Mouse (Mus musculus) spleen, adult 10 weeks (tissue): ENCODE measurements around the gene Zfp946. TPM values are rescaled to one million over a fixed set of nuclear protein-coding genes. Genes with fewer than 3 reads are reported as not detected.

ENCODE experiments used
- polyA plus RNA-seq: library from polyadenylated mRNA; stranded (reverse); fragments of 350-450 nt; fragmentation: Illumina TruSeq; extraction: RNeasy Lipid Tissue Mini Kit (QIAGEN cat#74804); gene quantifications from one replicate; pipeline ENCODE4 v1.2.3, GENCODE M21; 2015; ENCODE audit warnings: low replicate concordance; ENCODE audit not compliant: insufficient read depth

Gene Zfp946
- 11.6 TPM for polyA plus RNA-seq

DNA sequence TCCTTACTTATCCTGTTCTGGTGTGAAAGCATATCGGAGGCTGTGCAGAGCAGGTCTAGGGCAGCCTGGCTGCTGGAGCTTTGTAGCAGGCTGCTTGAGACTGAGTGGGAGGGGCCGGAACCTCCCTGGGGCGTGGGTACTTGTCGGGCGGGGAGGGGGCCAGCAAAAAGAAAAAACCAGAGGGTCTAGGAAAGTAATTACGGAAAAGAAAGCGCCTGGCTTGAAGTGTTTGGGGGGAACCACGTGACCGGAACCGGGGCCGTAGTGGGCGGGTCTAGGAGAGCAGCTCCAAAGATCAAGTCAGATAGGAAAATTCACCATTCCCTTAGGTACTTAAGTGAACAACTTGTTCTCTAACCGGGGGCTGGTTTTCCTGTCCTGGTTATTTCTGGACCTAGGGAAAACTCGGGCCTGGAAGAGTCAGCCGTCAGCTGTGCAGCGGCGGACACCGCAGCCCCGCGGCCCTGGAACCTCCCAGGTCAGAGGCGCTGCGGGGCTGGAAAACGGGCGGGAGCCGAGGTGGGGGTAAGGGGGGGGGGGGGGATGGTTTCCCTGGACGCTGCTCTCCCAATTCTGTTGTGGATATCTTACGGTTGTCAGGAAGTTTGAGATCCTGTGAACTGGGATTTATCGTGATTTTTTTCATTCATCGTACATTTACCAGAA is at the start of gene Zfp946:
Gene Zfp946, plus strand, starts transcription at position 271 of the 666 bp plus-strand sequence.

Other genes with a start within 250 kb of the Zfp946 start
- gene Zfp994, start 198.6 kb upstream of the Zfp946 start, polyA plus RNA-seq = 9.7 TPM
- 22.0 TPM for gene CT030661.1, start 109.4 kb upstream of the Zfp946 start, polyA plus RNA-seq
- gene Zfp944, start 62.8 kb upstream of the Zfp946 start, polyA plus RNA-seq = 25.5 TPM
- gene Zfp758, start 62.8 kb upstream of the Zfp946 start, polyA plus RNA-seq = 28.6 TPM
- not detected for gene Vmn2r111, start 149.3 kb downstream of the Zfp946 start, polyA plus RNA-seq
- gene Vmn2r112, start 176.7 kb downstream of the Zfp946 start, polyA plus RNA-seq = not detected